Mouse (Mus musculus) adrenal gland, postnatal 14 days (tissue): ENCODE data around the gene Aldh1b1. TPM values are rescaled to one million over a fixed set of nuclear protein-coding genes. Genes with fewer than 3 reads are reported as not detected.

Source experiments
- DNase-seq: peaks from one replicate; pipeline ENCODE4 v3.0.0; 2021; ENCODE audit warnings: mixed read lengths
- long read RNA-seq, 2 experiments: library from polyadenylated mRNA; stranded (forward); transcript quantifications; one replicate each; pipeline ENCODE4 v2.0.0; 2021
- total RNA-seq: library from RNA; stranded (reverse); gene quantifications from 2 replicates; pipeline ENCODE4 v1.2.3, GENCODE M21; 2021

Gene Aldh1b1
- 10.2 and 34.6 TPM in 2 replicates for total RNA-seq
- long read RNA-seq, experiment 1, transcript Aldh1b1-201 (2 exons, 2,298 nt) = major isoform, 40 of 42 reads
- long read RNA-seq, experiment 1, partial matches to known transcripts = 0 of 42 reads
- long read RNA-seq, experiment 1, other reads (novel, unspliced or antisense) = 2 of 42 reads
- long read RNA-seq, experiment 2, transcript Aldh1b1-201 (2 exons, 2,298 nt) = major isoform, 32 of 42 reads
- long read RNA-seq, experiment 2, partial matches to known transcripts = 9 of 42 reads
- long read RNA-seq, experiment 2, other reads (novel, unspliced or antisense) = 0 of 42 reads

DNA sequence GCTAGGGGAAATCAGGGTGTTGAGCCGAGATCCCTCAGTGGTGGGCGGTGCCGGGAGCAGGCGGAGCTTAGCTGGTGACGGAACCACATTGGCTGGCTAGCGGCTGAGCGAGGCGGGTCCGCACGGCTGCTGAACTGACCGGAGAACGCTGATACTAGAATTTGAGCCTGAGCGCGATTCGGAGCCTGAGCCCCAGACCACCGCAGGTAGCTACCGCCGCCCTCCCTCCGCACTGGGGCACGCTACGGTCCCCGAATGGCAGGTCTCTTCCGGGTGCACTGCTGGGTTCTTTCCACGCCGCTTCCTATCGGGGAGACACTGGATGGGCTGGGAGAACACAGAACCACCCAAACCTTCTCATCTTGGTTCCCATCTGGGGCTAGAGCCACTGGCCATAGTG lies at the start of gene Aldh1b1:
Gene Aldh1b1 (plus strand): TSS at position 59 of the 400 bp plus-strand sequence.
- peak; percentile 90 for DNase-seq

- no peak for DNase-seq
Measured at GRCm38 (mm10) chr4:45749449-45749848, 49.4 kb upstream of the Aldh1b1 start.

DNA sequence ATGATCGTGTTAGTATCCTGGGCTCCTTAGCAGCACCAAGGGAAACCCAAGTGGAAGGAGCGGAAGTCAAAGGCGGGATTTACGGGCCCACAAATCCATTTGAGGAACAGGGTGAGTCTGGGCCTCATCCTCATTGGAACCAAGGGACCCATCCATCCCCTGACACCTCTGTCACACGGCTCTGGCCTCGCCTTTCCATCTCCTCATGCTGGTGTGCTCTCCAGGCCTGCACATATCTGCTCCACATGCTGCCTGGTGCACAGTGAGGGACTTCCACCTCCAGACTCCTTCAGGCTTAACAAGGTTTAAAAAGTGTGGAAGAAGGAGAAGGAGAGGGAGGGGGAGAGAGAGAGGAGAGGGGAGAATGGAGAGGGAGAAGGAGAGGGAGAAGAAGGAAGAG lies 48.3 kb upstream of the Aldh1b1 start:
- no peak for DNase-seq

DNA sequence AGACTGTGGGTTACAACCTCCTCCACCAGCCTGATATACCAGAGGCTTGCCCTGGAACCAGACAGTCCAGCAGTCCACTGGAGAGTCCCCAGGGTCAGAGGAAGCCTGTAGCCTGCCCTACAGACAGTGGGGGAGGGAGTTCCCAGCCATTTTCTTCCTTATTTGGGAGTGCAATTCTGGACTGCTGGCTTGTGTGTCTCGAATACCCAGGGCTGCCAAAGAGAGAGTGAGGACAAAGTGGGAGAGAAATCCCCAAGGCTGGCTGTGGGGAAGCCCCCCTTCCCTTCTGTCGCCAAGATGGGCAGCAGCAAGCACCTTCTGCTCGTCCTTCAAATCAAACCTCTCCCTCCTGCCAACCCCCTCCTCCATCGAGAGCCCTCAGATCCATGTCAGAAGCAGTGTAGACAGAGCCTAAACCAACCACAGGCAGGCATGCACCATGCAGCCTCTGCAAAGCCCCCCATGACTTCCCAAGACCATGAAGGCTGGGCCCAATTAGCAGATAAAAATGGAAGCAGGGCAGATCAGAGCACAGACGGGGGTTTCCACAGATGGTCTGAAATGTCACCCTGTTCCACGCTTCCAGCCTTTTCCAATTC lies 45.5 kb upstream of the Aldh1b1 start:
- no peak for DNase-seq

GRCm38 (mm10) chr4:45754171-45754570 lies 44.7 kb upstream of the Aldh1b1 start:
- no peak for DNase-seq

DNA sequence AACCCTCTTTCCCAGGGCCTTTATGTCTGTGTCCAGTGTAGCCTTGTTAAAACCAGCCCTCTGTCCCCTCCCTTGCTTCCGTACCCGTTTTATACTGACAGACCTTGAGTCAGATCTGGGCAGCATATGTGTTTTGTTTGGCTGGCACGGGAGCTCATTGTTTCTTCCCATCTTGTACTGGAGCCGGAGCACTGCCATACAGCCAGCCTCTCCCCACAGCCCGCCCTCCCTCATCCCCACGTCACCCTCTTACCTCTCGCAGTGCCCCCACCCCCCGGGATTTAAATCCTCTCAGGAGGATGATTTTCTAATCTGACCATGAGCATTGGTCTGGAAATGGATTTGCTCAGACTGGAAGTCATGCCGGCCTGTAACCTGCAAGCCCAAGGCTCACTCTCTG lies 43.7 kb upstream of the Aldh1b1 start:
- no peak for DNase-seq

- no peak for DNase-seq
Measured at GRCm38 (mm10) chr4:45755881-45756280, 42.9 kb upstream of the Aldh1b1 start.

DNA sequence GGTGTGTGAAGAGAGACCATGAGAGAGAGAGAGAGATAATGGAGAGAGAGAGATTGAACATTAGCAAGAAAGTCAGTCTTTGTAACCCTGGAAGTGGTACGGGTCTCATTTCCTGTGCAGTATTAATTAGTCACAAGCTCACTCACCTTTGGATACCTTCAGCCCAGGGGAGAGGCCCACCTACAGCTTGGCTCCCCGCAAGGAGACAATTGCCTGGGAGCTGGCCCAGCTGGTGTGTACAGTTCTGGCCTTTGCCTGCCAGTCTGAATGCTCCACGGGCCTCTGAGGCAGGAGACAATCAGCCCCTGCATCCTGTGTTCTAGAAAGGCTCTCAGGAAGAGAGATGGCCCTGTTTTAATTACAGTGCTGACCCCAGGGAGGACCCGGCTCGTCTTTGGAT lies 40.9 kb upstream of the Aldh1b1 start:
- no peak for DNase-seq

DNA sequence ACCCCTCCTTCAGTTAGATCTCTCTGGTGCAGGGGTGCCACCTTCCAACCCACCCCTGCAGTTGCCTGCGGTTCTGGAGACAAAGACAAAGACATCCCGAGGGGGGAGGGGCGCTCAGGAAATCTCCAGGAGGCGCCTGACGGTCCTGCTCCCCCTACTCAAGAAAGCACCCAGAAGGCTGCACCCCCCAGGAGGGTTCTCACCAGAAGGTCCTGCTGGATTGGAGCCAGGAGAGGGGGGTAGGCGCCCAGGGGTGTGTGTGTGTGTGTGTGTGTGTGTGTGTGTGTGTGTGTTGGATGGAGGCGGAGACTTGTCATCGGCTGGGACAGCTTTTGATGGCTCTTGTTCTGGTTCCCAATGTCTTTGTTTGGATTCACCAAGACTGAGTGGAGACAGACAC lies 39.4 kb upstream of the Aldh1b1 start:
- DNase-seq = no peak

- no peak for DNase-seq
Measured at GRCm38 (mm10) chr4:45762600-45762999, 36.2 kb upstream of the Aldh1b1 start.

DNA sequence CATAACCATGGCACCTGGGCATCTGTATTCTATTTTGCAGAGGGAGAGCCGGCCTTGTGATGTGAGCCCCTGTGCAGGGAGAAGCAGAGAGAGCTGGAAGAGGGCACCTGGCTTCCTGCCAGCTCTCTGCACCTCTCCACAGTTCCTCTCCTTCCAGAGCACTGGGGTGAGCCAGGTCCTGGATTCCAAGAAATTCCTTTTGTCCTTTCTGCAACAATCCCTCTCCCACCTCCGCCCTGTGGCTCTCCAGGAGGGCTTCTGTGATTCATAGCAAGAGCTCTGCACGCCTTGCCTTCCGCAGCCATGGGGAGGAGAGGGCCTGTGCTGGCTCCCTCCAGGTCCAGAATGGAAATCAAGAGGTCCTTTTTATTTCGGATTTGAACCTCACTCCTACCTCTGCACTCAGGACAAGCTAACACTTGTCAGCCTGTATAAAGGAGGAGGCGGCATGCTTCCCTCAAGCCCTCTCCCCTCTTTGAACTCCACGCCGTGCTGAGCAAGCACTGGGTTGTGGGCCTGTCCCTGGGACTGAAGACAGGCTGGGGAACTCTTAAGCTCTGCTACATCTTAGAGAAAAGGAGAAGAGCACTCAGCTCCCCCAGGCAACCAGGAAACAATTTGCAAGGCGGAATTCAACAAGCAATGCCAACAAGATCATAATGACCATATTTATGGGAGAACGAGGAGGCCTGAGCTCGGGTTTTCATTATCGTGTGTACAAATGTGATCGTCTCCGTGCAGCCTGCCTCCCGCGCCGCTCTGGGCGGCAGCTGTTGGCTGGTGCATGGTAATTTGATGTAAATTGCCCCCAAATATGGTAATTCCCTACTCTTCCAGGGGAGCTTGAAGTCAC lies 35.3 kb upstream of the Aldh1b1 start:
- DNase-seq = no peak

GRCm38 (mm10) chr4:45764141-45764494 lies 34.7 kb upstream of the Aldh1b1 start:
- no peak for DNase-seq

- DNase-seq = no peak
Measured at GRCm38 (mm10) chr4:45765121-45765564, 33.7 kb upstream of the Aldh1b1 start.

- no peak for DNase-seq
Measured at GRCm38 (mm10) chr4:45765565-45766201, 33.1 kb upstream of the Aldh1b1 start.

DNA sequence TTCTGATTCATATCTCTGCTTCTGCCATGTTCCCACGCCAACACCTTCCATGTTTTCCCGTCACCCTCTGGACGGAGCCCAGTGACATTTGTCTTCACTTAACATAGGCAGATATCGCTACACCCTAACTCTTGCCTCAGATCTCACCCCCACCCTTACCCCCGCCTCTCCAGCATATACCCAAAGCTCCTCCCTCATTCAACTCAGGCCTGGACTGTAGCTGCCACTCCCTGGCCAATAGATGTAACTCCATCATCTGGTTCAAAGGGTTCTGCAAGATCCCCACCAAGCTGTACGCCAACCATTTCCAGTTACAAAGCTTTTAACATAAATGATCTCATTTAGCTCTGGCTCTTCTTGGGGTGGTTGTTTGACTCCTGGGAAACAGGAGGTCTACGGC lies 32.0 kb upstream of the Aldh1b1 start:
- DNase-seq = no peak

DNA sequence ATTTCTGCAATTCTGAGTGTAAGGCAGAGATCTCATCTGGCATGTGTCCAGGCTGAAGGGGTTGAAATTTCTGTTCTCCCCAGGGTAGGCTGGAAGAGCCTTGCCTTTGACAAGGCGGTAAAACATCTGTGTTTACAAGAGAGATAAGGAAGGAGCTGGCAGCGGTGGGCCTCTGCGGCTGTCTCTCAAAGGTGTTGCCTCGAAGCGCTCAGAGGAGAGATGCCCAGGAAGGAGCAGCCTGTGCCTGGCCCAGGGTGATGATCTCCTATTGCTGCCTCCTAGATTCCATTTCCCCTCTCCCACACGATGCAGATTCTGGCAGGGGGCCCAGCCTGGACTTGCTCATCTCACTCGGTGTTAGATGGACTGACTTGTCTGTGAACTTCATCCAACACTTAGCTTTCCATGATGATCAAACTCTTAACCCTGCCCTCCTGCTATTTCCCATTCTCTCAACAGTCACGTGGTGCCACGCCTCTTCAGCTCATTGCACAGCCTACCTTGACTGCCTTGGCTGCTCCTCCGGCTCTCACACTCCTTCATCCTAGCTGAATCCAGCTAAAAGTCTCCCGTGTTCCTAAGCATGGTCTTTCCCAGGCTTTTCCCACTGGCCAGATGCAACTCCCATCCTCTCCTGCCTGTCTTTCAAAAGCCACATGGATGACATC lies 30.8 kb upstream of the Aldh1b1 start:
- peak; percentile 52 for DNase-seq

- peak; percentile 64 for DNase-seq
Measured at GRCm38 (mm10) chr4:45769141-45769540, 29.7 kb upstream of the Aldh1b1 start.

GRCm38 (mm10) chr4:45769791-45770637 lies 28.8 kb upstream of the Aldh1b1 start:
- DNase-seq = peak; percentile 40

GRCm38 (mm10) chr4:45770638-45771033 lies 28.2 kb upstream of the Aldh1b1 start:
- no peak for DNase-seq

DNA sequence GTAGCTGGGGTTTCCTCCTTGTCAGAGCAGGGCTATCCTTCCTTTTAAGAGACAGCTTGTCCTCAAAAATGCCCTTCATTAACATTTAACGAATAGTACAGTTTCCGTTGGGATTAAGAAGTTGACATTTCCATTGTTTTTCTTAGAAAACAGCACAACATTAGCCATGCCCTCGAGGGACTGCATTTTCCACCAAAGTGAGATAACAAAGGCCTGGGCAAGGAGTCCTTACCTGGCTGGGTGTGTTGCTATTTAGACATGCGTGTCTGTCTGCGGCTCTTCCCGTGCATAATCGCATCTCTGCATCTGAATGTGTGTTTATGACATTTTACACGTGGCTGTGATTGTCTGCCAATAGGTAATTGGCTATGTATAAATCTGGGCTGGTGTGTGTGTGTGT lies 27.6 kb upstream of the Aldh1b1 start:
- no peak for DNase-seq

GRCm38 (mm10) chr4:45771619-45772018 lies 27.2 kb upstream of the Aldh1b1 start:
- peak; percentile 77 for DNase-seq
